Mouse (Mus musculus) layer of hippocampus, adult 11-12 months (tissue): Measurements from ENCODE around the gene Hnrnpa1.
"Not testable (repeated sequence)": the region's sequence is repeated elsewhere in the genome, so short reads cannot be mapped to it uniquely, and the experiment has no call there.

Experiments
- DNase-seq: peaks from one replicate; pipeline ENCODE4 v3.0.0; 2022; ENCODE audit warnings: low spot score

The Hnrnpa1 gene

GRCm38 (mm10) chr15:103241071-103242018, 1.1 kb downstream of the Hnrnpa1 start:
- DNase-seq = not testable (repeated sequence)

- DNase-seq = no peak
Observed at GRCm38 (mm10) chr15:103242885-103243284, 2.7 kb downstream of the Hnrnpa1 start.

GRCm38 (mm10) chr15:103245616-103246015, 5.4 kb downstream of the Hnrnpa1 start:
- DNase-seq = no peak

- no peak for DNase-seq
Observed at GRCm38 (mm10) chr15:103247078-103247781, 7.0 kb downstream of the Hnrnpa1 start.

GRCm38 (mm10) chr15:103247782-103248400, 7.7 kb downstream of the Hnrnpa1 start:
- no peak for DNase-seq

GRCm38 (mm10) chr15:103248401-103249313, 8.4 kb downstream of the Hnrnpa1 start:
- DNase-seq = no peak

GRCm38 (mm10) chr15:103249511-103249910, 9.3 kb downstream of the Hnrnpa1 start:
- DNase-seq = not testable (repeated sequence)

- peak; percentile 41 for DNase-seq
Observed at GRCm38 (mm10) chr15:103250195-103250740, 10.0 kb downstream of the Hnrnpa1 start.

GRCm38 (mm10) chr15:103251595-103251994, 11.4 kb downstream of the Hnrnpa1 start:
- DNase-seq = no peak

- no peak for DNase-seq
Observed at GRCm38 (mm10) chr15:103252660-103253059, 12.4 kb downstream of the Hnrnpa1 start.

- DNase-seq = no peak
Observed at GRCm38 (mm10) chr15:103253352-103253751, 13.1 kb downstream of the Hnrnpa1 start.

- no peak for DNase-seq
Observed at GRCm38 (mm10) chr15:103255169-103255568, 14.9 kb downstream of the Hnrnpa1 start.

- no peak for DNase-seq
Observed at GRCm38 (mm10) chr15:103256210-103256986, 16.2 kb downstream of the Hnrnpa1 start.

- peak; percentile 50 for DNase-seq
Observed at GRCm38 (mm10) chr15:103257790-103258728, 17.8 kb downstream of the Hnrnpa1 start, which contains the start of gene Nfe2. Nfe2 (minus strand) TSS chr15:103258403.

- DNase-seq = no peak
Observed at GRCm38 (mm10) chr15:103259162-103259561, 18.9 kb downstream of the Hnrnpa1 start.

GRCm38 (mm10) chr15:103259989-103260388, 19.8 kb downstream of the Hnrnpa1 start:
- DNase-seq = no peak

GRCm38 (mm10) chr15:103264794-103265193, 24.6 kb downstream of the Hnrnpa1 start:
- DNase-seq = no peak

GRCm38 (mm10) chr15:103268903-103269302, 28.7 kb downstream of the Hnrnpa1 start:
- no peak for DNase-seq
